Mouse (Mus musculus) limb, embryonic 15.5 days (tissue): ENCODE measurements around the gene Ccnl2. TPM values are rescaled to one million over a fixed set of nuclear protein-coding genes. Genes with fewer than 3 reads are reported as not detected.

ENCODE experiments used
- ATAC-seq: fragments of 200-750 bp; cut with Nextera tagmentation; 2 replicates; pipeline ENCODE4 v1.8.0; 2017; ENCODE audit warnings: low read depth, moderate TSS enrichment; ENCODE audit not compliant: insufficient number of reproducible peaks, low FRiP score, low TSS enrichment
- H3K27ac ChIP-seq: fragments of 300-500 bp; sonication (generic); 2 replicates; pipeline ENCODE4 v1.5.1; 2015; ENCODE audit warnings: moderate library complexity, mild to moderate bottlenecking, inconsistent platforms
- H3K27me3 ChIP-seq: fragments of 300-500 bp; sonication (generic); 2 replicates; pipeline ENCODE4 v1.6.1; 2015; ENCODE audit warnings: inconsistent platforms
- H3K36me3 ChIP-seq: fragments of 300-500 bp; sonication (generic); 2 replicates; pipeline ENCODE4 v1.6.1; 2015; ENCODE audit warnings: inconsistent platforms
- H3K4me1 ChIP-seq: fragments of 300-500 bp; sonication (generic); 2 replicates; pipeline ENCODE4 v1.6.1; 2015; ENCODE audit warnings: inconsistent platforms
- H3K4me2 ChIP-seq: fragments of 300-500 bp; sonication (generic); 2 replicates; pipeline ENCODE4 v1.6.1; 2015; ENCODE audit warnings: mild to moderate bottlenecking, inconsistent platforms
- H3K4me3 ChIP-seq: fragments of 300-500 bp; sonication (generic); 2 replicates; pipeline ENCODE4 v1.5.1; 2015; ENCODE audit warnings: mild to moderate bottlenecking, inconsistent platforms
- H3K9ac ChIP-seq: fragments of 300-500 bp; sonication (generic); 2 replicates; pipeline ENCODE4 v1.6.1; 2015; ENCODE audit warnings: inconsistent platforms
- H3K9me3 ChIP-seq: fragments of 300-500 bp; sonication (generic); 2 replicates; pipeline ENCODE4 v1.6.1; 2016; ENCODE audit warnings: inconsistent platforms
- WGBS: fragments of 180-500 bp; shearing (Covaris S2); methylation state at CpG from one replicate; pipeline ENCODE4 v1.1.7; 2015; 5-methylcytosine and 5-hydroxymethylcytosine counted together
- polyA plus RNA-seq: library from polyadenylated mRNA; unstranded; fragments of >200 nt; fragmentation: Nextera tagmentation; extraction: Ambion mirVana; gene quantifications from 2 replicates; pipeline ENCODE4 v1.2.1, GENCODE M21; 2015

Ccnl2 gene
- polyA plus RNA-seq, 1 experiment from 2014 or later: 185 TPM

DNA sequence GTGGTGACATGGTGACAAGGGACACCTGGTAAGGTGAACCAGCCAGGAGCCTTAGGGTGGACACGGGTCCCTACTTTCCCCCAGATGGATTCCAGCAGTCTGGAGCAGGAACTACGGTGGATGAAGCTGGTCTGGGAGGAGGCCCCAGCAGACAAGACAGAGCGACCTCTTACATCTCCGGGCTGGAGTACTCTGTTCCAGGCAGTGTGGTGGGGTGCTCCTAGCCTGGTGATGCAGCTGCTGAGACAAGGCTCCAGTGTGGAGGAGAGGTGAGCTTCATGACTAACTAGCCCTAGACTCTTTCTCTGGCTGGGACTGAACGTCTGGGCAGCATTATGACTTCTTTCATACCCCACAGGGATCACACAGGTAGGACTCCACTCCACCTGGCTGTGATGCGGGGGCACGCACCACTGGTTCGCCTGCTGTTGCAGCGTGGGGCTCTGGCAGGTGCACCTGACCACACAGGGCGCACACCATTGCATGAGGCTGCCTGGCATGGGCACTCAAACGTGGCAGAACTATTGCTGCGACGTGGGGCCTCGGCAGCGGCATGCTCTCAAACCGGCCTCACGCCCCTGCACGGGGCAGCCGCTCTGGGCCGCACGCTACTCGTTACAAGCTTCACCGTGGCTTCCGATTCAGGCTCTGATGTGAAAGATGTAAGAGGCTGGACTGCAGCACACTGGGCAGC is 20.9 kb upstream of the Ccnl2 start:
- H3K36me3 ChIP-seq: no peaks in the 10 kb centered on the region
- H3K4me2 ChIP-seq: no peak overlapping the region
- no peaks in the 10 kb centered on the region for H3K27me3 ChIP-seq
- WGBS: 70% methylated on average over 24 of the region's 24 CpGs
- H3K4me1 ChIP-seq: no peaks in the 10 kb centered on the region; the same call in 1 of the 2 replicates
- H3K9ac ChIP-seq: no peak overlapping the region
- ATAC-seq: no peak
- no peak overlapping the region for H3K4me3 ChIP-seq
- no peaks in the 10 kb centered on the region for H3K9me3 ChIP-seq
- H3K27ac ChIP-seq: no peak overlapping the region

DNA sequence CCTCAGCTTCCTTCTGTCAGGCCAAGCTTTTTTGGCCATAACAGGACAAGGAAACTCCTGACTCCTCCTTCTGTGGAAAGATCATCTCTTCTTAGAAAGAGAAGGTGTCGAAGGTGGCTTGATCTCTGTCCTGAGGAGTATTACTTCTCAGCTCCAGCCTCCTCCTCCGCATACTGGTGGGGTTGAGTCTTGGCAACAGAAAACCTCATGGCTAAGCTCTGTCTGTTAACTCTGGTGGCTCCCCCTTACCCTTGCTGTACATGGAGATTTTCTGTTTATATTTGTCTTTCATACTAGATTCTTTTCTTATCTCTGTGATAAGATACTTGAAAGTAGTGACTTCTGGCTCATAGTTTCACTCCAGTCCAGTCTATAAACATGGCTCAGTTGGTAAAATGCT is 18.6 kb upstream of the Ccnl2 start:
- H3K4me2 ChIP-seq: no peak overlapping the region
- 83% methylated on average over 2 of the region's 2 CpGs for WGBS
- no peaks in the 10 kb centered on the region for H3K36me3 ChIP-seq
- H3K27me3 ChIP-seq: no peaks in the 10 kb centered on the region
- no peaks in the 10 kb centered on the region; the same call in 1 of the 2 replicates for H3K4me1 ChIP-seq
- H3K9me3 ChIP-seq: no peaks in the 10 kb centered on the region
- H3K4me3 ChIP-seq: no peak overlapping the region
- H3K27ac ChIP-seq: no peak overlapping the region
- ATAC-seq: no peak
- no peak overlapping the region for H3K9ac ChIP-seq

DNA sequence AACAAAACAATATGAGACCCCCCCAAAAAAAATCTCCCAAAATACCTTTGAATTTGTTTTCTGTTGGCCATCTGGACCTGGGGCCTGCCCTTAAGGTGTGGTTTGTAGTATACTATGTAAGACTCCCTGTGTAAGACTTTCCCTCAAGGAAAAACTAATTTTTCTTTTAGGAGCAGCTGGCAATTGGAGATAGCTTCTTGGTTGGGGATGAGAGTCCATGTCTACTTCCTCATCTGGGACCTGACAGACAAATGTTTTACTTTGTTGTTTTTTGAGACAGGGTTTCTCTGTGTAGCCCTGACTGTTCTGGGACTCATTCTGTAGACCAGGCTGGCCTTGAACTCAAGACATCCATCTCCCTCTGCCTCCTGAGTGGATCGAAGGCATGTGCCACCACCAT is 10.2 kb upstream of the Ccnl2 start:
- Histone ChIP-seq H3K9me3 (no peaks in the 10 kb centered on the region), H3K27me3 (no peaks in the 10 kb centered on the region), H3K4me1 (peaks cover 18% of the 10 kb centered on the region), H3K36me3 (peaks cover 8% of the 10 kb centered on the region; the same call in 1 of the 2 replicates), H3K4me2 (no peak overlapping the region), H3K4me3 (no peak overlapping the region), H3K27ac (no peak overlapping the region), H3K9ac (no peak overlapping the region)
- WGBS: 96% methylated on average over 1 of the region's 1 CpGs
- no peak for ATAC-seq

DNA sequence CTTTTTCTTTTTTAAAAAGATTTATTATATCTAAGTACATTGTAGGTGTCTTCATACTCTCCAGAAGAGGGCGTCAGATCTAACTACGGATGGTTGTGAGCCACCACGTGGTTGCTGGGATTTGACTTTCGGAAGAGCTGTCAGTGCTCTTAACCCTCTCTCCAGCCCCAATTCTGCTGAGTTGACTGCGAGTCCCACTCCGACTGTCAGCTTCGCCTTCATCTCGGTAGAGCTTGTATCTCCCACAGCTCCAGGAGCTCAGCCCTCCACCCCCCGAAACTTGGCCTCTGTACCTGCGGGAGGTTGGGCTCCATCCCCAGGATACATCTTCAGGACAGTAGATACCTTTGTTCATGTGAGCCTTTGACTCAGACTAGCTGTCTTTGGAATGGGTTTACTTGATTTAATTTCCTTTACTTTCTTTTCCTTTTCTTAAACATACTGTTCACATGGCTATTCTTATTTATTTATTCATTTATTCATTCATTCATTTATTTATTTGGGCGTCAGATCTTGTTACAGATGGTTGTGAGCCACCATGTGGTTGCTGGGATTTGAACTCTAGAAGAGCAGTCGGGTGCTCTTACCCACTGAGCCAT is 9.4 kb upstream of the Ccnl2 start, which contains the start of gene Mrpl20:
Gene Mrpl20, plus strand, starts transcription at position 138 of the 599 bp plus-strand sequence.
- Histone ChIP-seq H3K4me3 (peak within 1 kb of the TSS; percentile 88), H3K4me1 (peaks cover 18% of the 10 kb centered on the region), H3K27me3 (no peaks in the 10 kb centered on the region), H3K4me2 (peak within 1 kb of the TSS; percentile 78), H3K9ac (peak within 1 kb of the TSS; percentile 84), H3K9me3 (no peaks in the 10 kb centered on the region), H3K36me3 (peaks cover 14% of the 10 kb centered on the region), H3K27ac (peak within 1 kb of the TSS; percentile 79)
- ATAC-seq: no peak
- 11% methylated on average over 12 of the region's 12 CpGs for WGBS

DNA sequence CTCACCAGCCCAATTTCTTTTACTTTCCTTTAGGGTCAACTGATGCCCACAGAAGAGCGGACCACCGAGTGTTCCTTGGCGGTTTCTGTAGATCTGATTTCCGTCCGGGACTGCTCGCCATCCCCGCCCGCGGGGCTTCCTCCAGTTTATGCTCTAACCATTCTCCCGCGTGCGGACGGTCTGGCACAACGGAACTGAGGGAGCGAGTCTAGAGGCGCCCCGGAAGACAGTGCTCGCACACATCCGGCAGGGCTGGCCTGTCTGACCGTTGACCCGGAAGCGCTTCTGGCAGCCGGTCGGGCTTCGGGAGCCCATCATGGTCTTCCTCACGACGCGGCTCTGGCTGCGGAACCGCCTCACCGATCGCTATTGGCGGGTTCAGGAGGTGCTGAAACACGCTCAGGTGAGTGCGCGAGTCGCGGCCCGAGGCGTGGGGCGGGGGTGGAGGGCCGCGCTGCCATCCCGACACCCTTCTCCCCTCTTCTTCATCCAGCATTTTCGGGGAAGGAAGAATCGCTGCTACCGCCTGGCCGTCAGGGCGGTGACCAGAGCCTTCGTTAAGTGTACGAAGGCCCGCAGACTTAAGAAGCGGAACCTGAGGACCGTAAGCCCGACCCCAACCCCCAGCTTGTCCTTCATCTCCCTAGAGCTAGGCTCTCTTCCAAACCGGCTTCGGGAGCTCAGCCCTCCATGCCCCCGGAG is 8.8 kb upstream of the Ccnl2 start:
- H3K9me3 ChIP-seq: no peaks in the 10 kb centered on the region
- peaks cover 18% of the 10 kb centered on the region for H3K4me1 ChIP-seq
- peak overlapping the region; percentile 88 for H3K4me3 ChIP-seq
- WGBS: under 1% methylated on average over 58 of the region's 58 CpGs
- no peaks in the 10 kb centered on the region for H3K27me3 ChIP-seq
- ATAC-seq: peak; percentile 95
- H3K4me2 ChIP-seq: peak overlapping the region; percentile 78
- H3K27ac ChIP-seq: peak overlapping the region; percentile 79
- H3K36me3 ChIP-seq: peaks cover 20% of the 10 kb centered on the region
- H3K9ac ChIP-seq: peak overlapping the region; percentile 84

DNA sequence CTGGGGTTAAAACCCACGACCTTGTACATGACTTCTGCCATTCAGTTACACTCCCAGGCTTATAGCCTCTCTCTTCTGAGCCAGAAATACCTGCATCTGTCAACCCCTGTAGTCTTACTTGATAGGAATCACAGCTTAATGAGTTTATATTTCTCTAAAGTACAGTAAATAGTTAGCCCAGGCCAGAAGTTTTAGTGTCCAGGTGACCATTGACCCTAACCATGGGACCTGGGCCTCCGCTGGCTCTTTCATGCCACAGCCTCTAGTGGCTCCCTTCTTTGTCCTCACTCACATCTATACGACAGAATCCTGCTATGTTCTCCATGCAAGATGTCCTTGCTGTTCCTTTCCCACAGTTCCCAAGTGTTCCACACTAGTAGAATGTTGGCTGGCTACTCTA is 4.4 kb upstream of the Ccnl2 start:
- 89% methylated on average over 3 of the region's 3 CpGs for WGBS
- Histone ChIP-seq H3K9ac (no peak overlapping the region), H3K4me2 (no peak overlapping the region), H3K36me3 (peaks cover 43% of the 10 kb centered on the region), H3K4me1 (peaks cover 22% of the 10 kb centered on the region), H3K9me3 (no peaks in the 10 kb centered on the region), H3K27ac (no peak overlapping the region), H3K4me3 (no peak overlapping the region), H3K27me3 (no peaks in the 10 kb centered on the region)
- ATAC-seq: no peak

DNA sequence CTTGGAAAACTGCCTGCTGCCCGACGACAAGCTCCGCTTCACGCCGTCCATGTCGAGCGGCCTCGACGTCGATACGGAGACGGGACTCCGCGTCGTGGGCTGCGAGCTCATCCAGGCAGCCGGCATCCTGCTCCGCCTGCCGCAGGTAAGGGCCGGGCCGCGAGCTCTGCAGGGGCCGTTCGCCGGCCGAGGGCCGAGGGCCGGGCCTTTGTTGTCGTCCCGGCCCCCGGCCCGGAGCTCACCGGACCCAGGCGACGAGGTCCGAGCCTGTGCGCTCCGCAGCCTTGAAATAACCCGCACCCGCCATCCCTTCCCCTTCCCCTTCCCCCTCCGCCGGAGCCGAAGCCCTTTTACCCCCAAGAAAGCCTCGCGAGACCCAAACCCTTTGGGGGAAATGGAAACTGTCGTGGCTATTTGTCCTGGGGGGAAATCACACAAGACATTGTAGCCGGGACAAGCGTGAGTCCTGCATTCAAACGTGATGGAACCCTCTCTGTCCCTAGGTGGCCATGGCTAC is 434 bp downstream of the Ccnl2 start:
- H3K4me2 ChIP-seq: peak overlapping the region; percentile 68
- H3K27ac ChIP-seq: peak overlapping the region; percentile 93
- H3K9ac ChIP-seq: peak overlapping the region; percentile 99
- H3K9me3 ChIP-seq: no peaks in the 10 kb centered on the region
- peaks cover 70% of the 10 kb centered on the region for H3K36me3 ChIP-seq
- ATAC-seq: peak; percentile 30; the same call in 1 of the 2 replicates
- under 1% methylated on average over 48 of the region's 49 CpGs for WGBS
- H3K4me1 ChIP-seq: peaks cover 20% of the 10 kb centered on the region
- H3K4me3 ChIP-seq: peak overlapping the region; percentile 98
- no peaks in the 10 kb centered on the region for H3K27me3 ChIP-seq

DNA sequence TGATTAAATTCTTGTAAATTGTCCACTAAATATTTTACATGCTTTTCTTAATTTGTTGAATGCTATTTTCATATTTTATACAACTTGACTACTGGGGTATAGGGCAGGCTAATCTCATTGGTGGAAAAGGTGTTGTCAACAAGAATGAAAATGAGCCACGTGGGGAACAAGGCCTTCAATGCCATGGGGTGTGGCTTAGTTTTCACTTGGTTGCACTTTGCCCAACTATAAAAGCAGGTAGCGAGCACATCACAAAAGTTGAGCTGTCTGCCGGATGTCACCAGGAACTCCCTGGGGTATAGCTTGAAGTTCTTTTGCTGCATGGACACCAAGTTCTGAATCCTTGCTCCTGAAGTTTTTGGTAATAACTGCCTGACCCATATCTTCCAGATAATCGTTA is 5.2 kb downstream of the Ccnl2 start:
- 85% methylated on average over 4 of the region's 4 CpGs for WGBS
- no peak overlapping the region for H3K27ac ChIP-seq
- H3K4me3 ChIP-seq: no peak overlapping the region
- H3K9ac ChIP-seq: no peak overlapping the region
- no peak overlapping the region for H3K4me2 ChIP-seq
- peaks cover 85% of the 10 kb centered on the region for H3K36me3 ChIP-seq
- H3K4me1 ChIP-seq: peaks cover 14% of the 10 kb centered on the region
- no peaks in the 10 kb centered on the region for H3K9me3 ChIP-seq
- no peaks in the 10 kb centered on the region for H3K27me3 ChIP-seq
- ATAC-seq: no peak

DNA sequence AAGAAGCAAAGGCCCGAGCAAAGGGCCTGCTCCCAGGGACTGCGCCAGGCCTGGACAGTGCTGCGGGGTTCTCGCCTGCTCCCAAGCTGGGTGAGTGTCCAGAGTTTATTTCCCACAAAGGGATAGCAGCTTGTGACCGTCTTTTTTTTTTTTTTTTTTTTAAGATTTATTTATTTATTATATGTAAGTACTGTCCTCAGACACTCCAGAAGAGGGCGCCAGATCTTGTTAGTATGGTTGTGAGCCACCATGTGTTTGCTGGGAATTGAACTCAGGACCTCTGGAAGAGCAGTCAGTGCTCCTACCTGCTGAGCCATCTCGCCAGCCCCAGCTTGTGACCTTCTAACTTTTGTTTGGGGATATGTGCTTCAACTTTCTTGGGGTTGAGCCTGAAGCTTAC is 8.7 kb downstream of the Ccnl2 start:
- Histone ChIP-seq H3K27me3 (no peaks in the 10 kb centered on the region), H3K4me3 (no peak overlapping the region), H3K4me2 (no peak overlapping the region), H3K9me3 (no peaks in the 10 kb centered on the region), H3K27ac (no peak overlapping the region), H3K36me3 (peaks cover 92% of the 10 kb centered on the region), H3K4me1 (no peaks in the 10 kb centered on the region), H3K9ac (no peak overlapping the region)
- no peak for ATAC-seq
- WGBS: 77% methylated on average over 7 of the region's 7 CpGs

DNA sequence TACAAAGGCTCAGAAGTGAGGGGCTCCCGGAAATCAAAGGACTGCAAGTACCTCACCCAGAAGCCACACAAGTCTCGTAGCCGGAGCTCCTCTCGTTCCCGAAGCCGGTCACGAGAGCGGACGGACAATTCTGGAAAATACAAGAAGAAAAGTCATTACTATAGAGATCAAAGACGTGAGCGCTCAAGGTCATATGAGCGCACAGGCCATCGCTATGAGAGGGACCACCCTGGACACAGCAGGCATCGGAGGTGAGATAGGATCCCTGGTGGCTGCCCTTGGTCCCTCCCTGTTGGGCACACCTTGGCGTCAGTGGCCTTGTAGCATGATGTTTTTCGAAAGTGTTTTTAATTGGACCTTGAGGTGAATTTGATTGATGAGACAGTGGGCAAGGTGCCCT is 11.2 kb downstream of the Ccnl2 start:
- Histone ChIP-seq H3K4me2 (no peak overlapping the region), H3K9ac (no peak overlapping the region), H3K27ac (no peak overlapping the region), H3K9me3 (no peaks in the 10 kb centered on the region), H3K36me3 (peaks cover 84% of the 10 kb centered on the region), H3K27me3 (no peaks in the 10 kb centered on the region), H3K4me3 (no peak overlapping the region), H3K4me1 (no peaks in the 10 kb centered on the region)
- 92% methylated on average over 16 of the region's 16 CpGs for WGBS
- ATAC-seq: no peak

DNA sequence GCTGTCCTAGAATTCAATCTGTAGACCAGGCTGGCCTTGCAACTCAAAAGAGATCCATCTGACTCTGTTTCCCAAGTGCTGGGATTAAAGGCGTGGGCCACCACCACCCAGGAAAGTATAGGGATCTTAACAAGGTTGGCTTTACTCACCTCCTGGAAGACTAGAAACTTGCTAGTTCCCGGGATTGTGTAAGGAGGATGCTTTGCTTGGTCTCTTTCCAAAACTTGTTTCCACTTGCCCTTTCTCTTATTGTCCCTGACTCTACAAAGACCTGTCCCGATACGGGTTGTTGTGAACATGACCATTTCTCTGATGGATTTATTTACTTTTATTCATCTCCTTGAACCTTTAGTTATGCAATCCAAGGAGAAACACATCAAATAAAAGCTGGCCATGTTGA is 17.6 kb downstream of the Ccnl2 start:
- H3K4me3 ChIP-seq: no peak overlapping the region
- H3K9ac ChIP-seq: no peak overlapping the region
- no peak overlapping the region for H3K4me2 ChIP-seq
- 84% methylated on average over 4 of the region's 4 CpGs for WGBS
- H3K27ac ChIP-seq: no peak overlapping the region
- H3K4me1 ChIP-seq: peaks cover 31% of the 10 kb centered on the region
- ATAC-seq: no peak
- peaks cover 30% of the 10 kb centered on the region for H3K36me3 ChIP-seq
- no peaks in the 10 kb centered on the region for H3K9me3 ChIP-seq
- H3K27me3 ChIP-seq: no peaks in the 10 kb centered on the region

DNA sequence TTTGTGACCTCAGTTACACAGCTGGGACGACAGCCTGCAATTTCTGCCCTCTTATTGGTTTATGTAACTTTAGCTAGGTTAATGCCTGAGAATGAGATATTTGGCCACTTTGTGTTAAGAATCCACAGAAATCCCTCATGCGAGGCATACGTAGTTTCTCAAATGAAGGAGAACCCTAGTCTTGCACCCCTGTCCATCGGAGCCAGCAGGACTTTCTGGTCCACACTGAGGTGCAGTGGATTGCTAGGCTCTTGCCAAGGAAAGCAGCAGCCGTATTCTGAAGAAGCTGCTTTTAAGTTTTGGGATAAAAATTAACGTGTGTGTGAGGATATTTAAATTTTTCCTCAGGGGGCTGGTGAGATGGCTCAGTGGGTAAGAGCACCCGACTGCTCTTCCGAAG is 18.3 kb downstream of the Ccnl2 start:
- Histone ChIP-seq H3K36me3 (peaks cover 24% of the 10 kb centered on the region), H3K4me1 (peaks cover 31% of the 10 kb centered on the region), H3K27me3 (no peaks in the 10 kb centered on the region), H3K27ac (peak overlapping the region; percentile 93; the same call in 1 of the 2 replicates), H3K9ac (0 out of 2 replicates have a peak overlapping the region, but pooled peaks have one; percentile 10), H3K4me2 (peak overlapping the region; percentile 86), H3K9me3 (no peaks in the 10 kb centered on the region), H3K4me3 (peak overlapping the region; percentile 78)
- ATAC-seq: no peak
- 49% methylated on average over 8 of the region's 8 CpGs for WGBS
